In genomic region chr2:74451038-74451437, GRCm38 (mm10) we compare ENCODE assay signal across 9 mouse cellular contexts.
DNase-seq lines count a peak whose midpoint lies in the region; ATAC-seq lines count a peak whose summit lies in the region.
"Had no signal": no experiment of that assay in that cellular context is flagged by ENCODE, and none has a peak within 500 bp of the region (broad histone marks: within the 10 kb centered on the region; RNA-seq: fewer than 3 reads in every experiment).

No protein-coding gene starts in this region.

- H3K4me3 ChIP-seq in neural tube, embryonic 12.5 days: no peak overlapping the region
- H3K4me3 ChIP-seq in hindbrain, embryonic 12.5 days: no peak overlapping the region
- H3K4me3 ChIP-seq in midbrain, embryonic 10.5 days: no peak overlapping the region
- H3K4me3 ChIP-seq: liver, embryonic 15.5 days had no signal

- intact Hi-C loops in left cerebral cortex, postnatal 10 days (cut with DNase I): no loop called here

- DNase-seq in neural tube, embryonic 10.5 days (ENCODE audit: extremely low spot score, low spot score): no peak
- no peak for DNase-seq in midbrain, embryonic 10.5 days (ENCODE audit: low spot score)
- peak; percentile 83 for DNase-seq in retina, postnatal 1 day
- no peak for DNase-seq in urinary bladder, postnatal 25 days (ENCODE audit: low spot score)
- no peak for DNase-seq in left cerebral cortex, postnatal 10 days (ENCODE audit: extremely low spot score in 1 of 2, low spot score in 2 of 2)

- H3K36me3 ChIP-seq in neural tube, embryonic 12.5 days: no peaks in the 10 kb centered on the region
- H3K36me3 ChIP-seq in hindbrain, embryonic 12.5 days: no peaks in the 10 kb centered on the region
- H3K36me3 ChIP-seq in midbrain, embryonic 10.5 days: no peaks in the 10 kb centered on the region
- H3K36me3 ChIP-seq: liver, embryonic 15.5 days had no signal

- H3K9ac ChIP-seq in neural tube, embryonic 12.5 days: no peak overlapping the region
- no peak overlapping the region for H3K9ac ChIP-seq in hindbrain, embryonic 12.5 days
- H3K9ac ChIP-seq: liver, embryonic 15.5 days had no signal

- no peaks in the 10 kb centered on the region for H3K9me3 ChIP-seq in neural tube, embryonic 12.5 days
- no peaks in the 10 kb centered on the region for H3K9me3 ChIP-seq in hindbrain, embryonic 12.5 days (replicated peaks)
- no peaks in the 10 kb centered on the region for H3K9me3 ChIP-seq in midbrain, embryonic 10.5 days (replicated peaks)
- H3K9me3 ChIP-seq: liver, embryonic 15.5 days had no signal

- no peak overlapping the region for H3K4me2 ChIP-seq in neural tube, embryonic 12.5 days (replicated peaks)
- H3K4me2 ChIP-seq in hindbrain, embryonic 12.5 days (replicated peaks): peak overlapping the region; percentile 21; the same call in 1 of the 2 replicates
- H3K4me2 ChIP-seq: liver, embryonic 15.5 days had no signal

- H3K27ac ChIP-seq in neural tube, embryonic 12.5 days: no peak overlapping the region
- peak overlapping the region; percentile 71 for H3K27ac ChIP-seq in hindbrain, embryonic 12.5 days
- 0 out of 2 replicates have a peak overlapping the region, but pooled peaks have one; percentile 28 for H3K27ac ChIP-seq in midbrain, embryonic 10.5 days (replicated peaks)
- H3K27ac ChIP-seq: liver, embryonic 15.5 days had no signal

- no peaks in the 10 kb centered on the region for H3K27me3 ChIP-seq in neural tube, embryonic 12.5 days (replicated peaks)
- no peaks in the 10 kb centered on the region for H3K27me3 ChIP-seq in hindbrain, embryonic 12.5 days
- peaks cover 3% of the 10 kb centered on the region; the same call in 1 of the 2 replicates for H3K27me3 ChIP-seq in midbrain, embryonic 10.5 days (ENCODE audit: low read depth, poor library complexity, severe bottlenecking)
- H3K27me3 ChIP-seq: liver, embryonic 15.5 days had no signal

- ATAC-seq in neural tube, embryonic 12.5 days (ENCODE audit: low FRiP score, low read depth): peak; percentile 70
- peak; percentile 57 for ATAC-seq in hindbrain, embryonic 12.5 days (ENCODE audit: low FRiP score)
- ATAC-seq in megakaryocyte-erythroid progenitor cell, adult 5-6 weeks (replicated peaks; ENCODE audit: low FRiP score, low TSS enrichment, poor library complexity, severe bottlenecking): no peak

- peaks cover 23% of the 10 kb centered on the region for H3K4me1 ChIP-seq in neural tube, embryonic 12.5 days
- H3K4me1 ChIP-seq in hindbrain, embryonic 12.5 days: peaks cover 28% of the 10 kb centered on the region
- peaks cover 25% of the 10 kb centered on the region for H3K4me1 ChIP-seq in midbrain, embryonic 10.5 days
- H3K4me1 ChIP-seq: liver, embryonic 15.5 days had no signal

- 33% methylated on average over 4 of the region's 4 CpGs for WGBS in neural tube, embryonic 12.5 days
- 30% methylated on average over 4 of the region's 4 CpGs for WGBS in hindbrain, embryonic 12.5 days
- WGBS in midbrain, embryonic 10.5 days: 69% methylated on average over 4 of the region's 4 CpGs
